Mouse (Mus musculus) midbrain, embryonic 10.5 days (tissue): ENCODE measurements around the gene Higd1c. TPM values are rescaled to one million over a fixed set of nuclear protein-coding genes. Genes with fewer than 3 reads are reported as not detected.
"Not testable (repeated sequence)": the region's sequence is repeated elsewhere in the genome, so short reads cannot be mapped to it uniquely, and the experiment has no call there.

Source experiments
- DNase-seq: peaks from one replicate; pipeline ENCODE4 v3.0.0-alpha.2; 2017; ENCODE audit warnings: low spot score
- H3K27ac ChIP-seq: fragments of 300-500 bp; sonication (generic); replicated peaks from 2 replicates; pipeline ENCODE4 v1.5.1; 2016; ENCODE audit warnings: mild to moderate bottlenecking
- H3K27me3 ChIP-seq: fragments of 300-500 bp; sonication (generic); 2 replicates; pipeline ENCODE4 v1.6.1; 2016; ENCODE audit warnings: low read depth, mild to moderate bottlenecking; ENCODE audit not compliant: poor library complexity, severe bottlenecking
- H3K36me3 ChIP-seq: fragments of 300-500 bp; sonication (generic); 2 replicates; pipeline ENCODE4 v1.6.1; 2016; ENCODE audit warnings: mild to moderate bottlenecking, moderate library complexity
- H3K4me1 ChIP-seq: fragments of 300-500 bp; sonication (generic); 2 replicates; pipeline ENCODE4 v1.6.1; 2016
- H3K4me3 ChIP-seq: fragments of 300-500 bp; sonication (generic); 2 replicates; pipeline ENCODE4 v1.5.1; 2016; ENCODE audit warnings: mild to moderate bottlenecking, moderate library complexity
- H3K9me3 ChIP-seq: fragments of 300-500 bp; sonication (generic); replicated peaks from 2 replicates; pipeline ENCODE4 v1.6.1; 2016; ENCODE audit warnings: mild to moderate bottlenecking
- WGBS: fragments of 180-500 bp; shearing (Covaris S2); methylation state at CpG from one replicate; pipeline ENCODE4 v1.1.7; 2016; 5-methylcytosine and 5-hydroxymethylcytosine counted together
- polyA plus RNA-seq: library from polyadenylated mRNA; unstranded; fragments of >200 nt; fragmentation: Nextera tagmentation; extraction: Ambion mirVana; gene quantifications from 2 replicates; pipeline ENCODE4 v1.2.1, GENCODE M21; 2016

Higd1c gene
- polyA plus RNA-seq, 1 experiment from 2014 or later, result not detected

DNA sequence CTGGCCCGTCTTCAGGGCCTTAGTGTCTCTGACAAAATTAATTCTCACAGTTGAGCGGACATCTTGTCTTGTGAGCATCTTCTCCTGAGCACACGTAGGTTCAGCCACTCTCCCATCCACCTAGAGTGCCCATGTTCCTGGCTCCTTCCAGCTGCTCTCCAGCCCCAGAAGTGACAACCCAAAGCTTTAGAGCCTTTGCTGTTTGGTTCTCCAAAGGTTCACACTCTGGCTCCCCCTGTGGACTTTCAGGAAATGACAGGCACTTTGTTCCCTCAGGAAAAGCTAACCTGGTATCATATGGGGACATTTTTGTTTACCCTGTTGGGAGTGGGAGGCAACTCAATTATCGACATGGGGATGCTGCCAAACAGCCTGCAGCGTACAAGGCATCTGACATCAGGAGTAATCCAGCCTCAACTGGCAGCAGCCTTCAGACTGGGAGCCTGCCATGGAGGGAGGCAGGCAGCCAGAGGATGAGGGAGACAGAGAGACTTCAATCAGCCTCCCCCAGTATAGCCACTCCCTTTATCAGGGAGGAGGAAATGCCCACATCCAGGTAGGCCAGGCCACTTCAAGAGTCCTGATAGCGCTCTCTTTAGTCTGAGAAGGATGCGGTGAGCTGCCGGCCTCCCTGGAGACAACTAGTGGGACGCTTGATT is 13.6 kb downstream of the Higd1c start:
- not testable (repeated sequence) for H3K36me3 ChIP-seq, H3K9me3 ChIP-seq, H3K27me3 ChIP-seq, H3K4me3 ChIP-seq, H3K27ac ChIP-seq, DNase-seq, H3K4me1 ChIP-seq
- WGBS, result 39% methylated on average over 3 of the region's 9 CpGs

DNA sequence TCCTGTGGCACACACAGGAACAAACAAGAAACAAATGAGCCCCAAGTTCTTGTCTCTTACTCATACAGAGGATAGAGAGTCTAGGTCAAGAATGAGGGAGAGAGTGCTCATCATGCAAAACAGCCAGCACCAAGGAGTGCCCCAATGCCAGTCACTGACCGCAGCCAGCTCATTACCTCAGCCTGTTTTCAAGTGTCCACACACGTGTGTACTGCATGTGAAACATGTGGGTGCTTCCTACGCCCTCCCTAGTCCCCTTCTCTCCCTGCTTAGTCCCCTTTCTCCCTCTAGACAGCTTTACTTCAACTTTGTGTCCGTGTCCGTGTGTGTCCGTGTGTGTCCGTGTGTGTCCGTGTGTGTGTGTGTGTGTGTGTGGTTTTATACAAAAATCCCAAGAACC is 15.3 kb downstream of the Higd1c start:
- Histone ChIP-seq H3K27ac (no peak overlapping the region), H3K4me3 (no peak overlapping the region), H3K4me1 (0 out of 2 replicates have a peak, but pooled peaks cover 3% of the 10 kb centered on the region), H3K36me3 (no peaks in the 10 kb centered on the region), H3K27me3 (no peaks in the 10 kb centered on the region), H3K9me3 (no peaks in the 10 kb centered on the region)
- DNase-seq, result no peak
- 89% methylated on average over 8 of the region's 8 CpGs for WGBS

DNA sequence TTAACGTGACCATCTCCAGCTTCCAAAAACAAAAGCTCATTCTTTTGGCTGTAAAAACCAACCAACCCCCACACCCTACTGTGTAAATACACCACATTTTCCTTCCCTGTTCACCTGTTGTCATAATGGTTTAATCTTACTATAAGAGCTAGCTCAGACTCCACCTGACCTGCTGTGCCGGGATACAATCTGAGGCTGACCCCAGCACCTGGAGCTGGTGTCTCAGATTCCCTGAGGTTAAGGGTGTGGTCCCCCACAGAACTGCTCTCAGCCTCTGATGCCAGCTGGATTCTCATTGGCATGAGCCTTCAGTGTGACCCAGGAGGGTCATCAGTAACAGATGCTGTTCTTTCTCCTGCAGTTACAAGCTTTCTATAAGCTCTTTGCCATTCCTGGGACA is 15.8 kb downstream of the Higd1c start:
- 73% methylated on average over 2 of the region's 2 CpGs for WGBS
- Histone ChIP-seq H3K4me1 (0 out of 2 replicates have a peak, but pooled peaks cover 3% of the 10 kb centered on the region), H3K27me3 (no peaks in the 10 kb centered on the region), H3K9me3 (no peaks in the 10 kb centered on the region), H3K4me3 (no peak overlapping the region), H3K27ac (no peak overlapping the region), H3K36me3 (no peaks in the 10 kb centered on the region)
- no peak for DNase-seq

DNA sequence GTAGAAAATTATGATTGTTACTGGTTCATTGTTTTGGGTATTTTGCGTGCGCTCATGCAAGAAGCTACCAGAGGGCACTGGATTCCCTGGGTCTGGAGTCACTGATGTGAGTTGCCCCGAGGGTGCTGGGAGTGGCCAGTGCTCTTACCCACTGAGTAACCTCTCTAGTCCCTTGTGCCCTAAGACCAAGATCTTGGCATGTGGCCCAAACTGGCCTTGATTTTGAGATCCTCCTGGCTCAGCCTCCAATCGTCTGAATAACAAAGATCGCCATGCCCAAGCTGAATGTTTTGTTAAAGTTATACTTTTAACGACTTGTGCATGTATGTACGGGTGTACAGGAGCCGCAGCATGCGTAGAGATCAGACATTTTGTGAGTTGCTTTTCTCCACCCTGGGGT is 21.4 kb downstream of the Higd1c start:
- 95% methylated on average over 9 of the region's 9 CpGs for whole genome bisulfite sequencing
- Histone ChIP-seq H3K36me3 (no peaks in the 10 kb centered on the region), H3K27me3 (no peaks in the 10 kb centered on the region), H3K27ac (no peak overlapping the region), H3K4me3 (no peak overlapping the region), H3K4me1 (peaks cover 13% of the 10 kb centered on the region), H3K9me3 (no peaks in the 10 kb centered on the region)
- DNase-seq, result no peak

DNA sequence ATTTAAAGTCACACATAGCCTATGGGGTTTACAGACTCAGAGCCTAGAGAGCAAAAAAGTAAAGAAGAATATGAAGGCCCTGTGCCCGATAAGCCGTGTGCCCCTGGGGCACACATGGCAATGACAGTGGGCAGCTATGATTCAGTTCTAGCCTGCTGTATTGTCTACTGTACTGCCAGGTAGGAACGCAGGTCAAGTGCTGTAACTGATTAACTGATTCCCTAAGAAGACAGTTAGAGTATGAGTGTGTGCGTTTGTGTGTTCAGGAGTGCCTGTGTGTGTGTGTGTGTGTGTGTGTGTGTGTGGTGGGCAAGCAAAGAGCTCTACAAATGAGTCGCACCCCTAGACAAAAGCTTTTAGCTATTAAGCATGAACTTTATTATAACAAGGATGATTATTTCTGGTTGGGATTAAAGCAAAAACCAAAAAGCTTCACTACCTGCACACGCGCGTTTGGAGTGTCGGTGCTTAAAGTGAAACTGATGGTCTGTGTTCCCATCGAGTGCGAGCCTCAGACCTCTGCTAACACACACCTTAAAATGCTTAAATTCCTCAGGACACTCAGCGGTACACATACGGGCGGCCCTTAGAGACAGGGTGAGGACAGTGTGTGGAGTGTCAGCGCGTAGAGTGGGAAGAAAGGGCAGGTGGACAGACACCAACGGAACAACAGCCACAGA is 23.3 kb downstream of the Higd1c start:
- no peak for DNase-seq
- Histone ChIP-seq H3K9me3 (no peaks in the 10 kb centered on the region), H3K36me3 (peaks cover 3% of the 10 kb centered on the region), H3K27ac (no peak overlapping the region), H3K27me3 (no peaks in the 10 kb centered on the region), H3K4me3 (no peak overlapping the region), H3K4me1 (peaks cover 13% of the 10 kb centered on the region)
- WGBS, result 95% methylated on average over 17 of the region's 17 CpGs

DNA sequence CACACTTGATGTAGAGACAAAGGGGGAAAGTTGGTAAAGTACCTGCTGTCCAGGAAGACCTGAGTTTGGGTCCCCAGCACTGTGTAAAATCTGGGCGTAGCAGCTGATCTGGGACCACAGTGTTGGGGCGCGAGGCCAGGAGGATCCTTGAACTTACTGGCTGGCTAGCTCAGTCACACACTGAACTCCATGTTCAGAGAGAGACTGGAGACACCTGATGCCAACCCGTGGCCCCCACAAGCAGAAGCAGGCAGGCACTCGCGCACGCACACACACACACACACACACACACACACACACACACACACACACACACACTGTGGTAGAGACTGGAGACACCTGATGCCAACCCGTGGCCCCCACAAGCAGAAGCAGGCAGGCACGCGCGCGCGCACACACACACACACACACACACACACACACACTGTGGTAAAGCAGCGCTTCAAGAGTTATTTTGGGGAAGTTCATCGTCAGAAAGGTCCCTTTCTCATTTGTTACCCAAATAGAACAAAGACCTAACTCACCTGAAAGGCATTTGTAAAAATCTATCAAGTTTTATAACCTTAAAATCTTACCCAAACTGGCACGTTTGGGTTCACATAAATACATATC is 24.0 kb downstream of the Higd1c start:
- H3K4me1 ChIP-seq, result peaks cover 13% of the 10 kb centered on the region
- no peak overlapping the region for H3K4me3 ChIP-seq
- no peaks in the 10 kb centered on the region for H3K27me3 ChIP-seq
- no peaks in the 10 kb centered on the region for H3K9me3 ChIP-seq
- 92% methylated on average over 16 of the region's 16 CpGs for WGBS
- DNase-seq, result no peak
- no peak overlapping the region for H3K27ac ChIP-seq
- peaks cover 8% of the 10 kb centered on the region for H3K36me3 ChIP-seq

DNA sequence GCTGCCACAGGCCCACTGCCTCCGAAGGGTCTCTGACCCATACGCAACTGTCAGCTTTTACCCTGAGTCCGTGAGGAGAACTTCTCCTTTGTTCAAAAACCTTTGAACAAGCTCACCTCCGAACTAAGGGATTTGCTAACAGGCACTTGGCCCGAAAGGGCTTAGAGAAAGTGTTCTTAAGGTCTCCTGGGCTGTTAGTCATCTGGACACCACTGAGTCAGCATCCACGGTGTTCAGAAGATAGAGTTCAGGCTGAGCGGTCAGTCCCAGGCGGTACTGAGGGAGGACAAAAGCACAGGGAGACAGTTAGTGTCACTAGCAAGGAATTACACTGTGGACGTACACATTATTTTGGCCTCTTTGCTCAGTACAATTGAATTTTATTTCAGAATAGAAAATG is 24.5 kb downstream of the Higd1c start:
- peaks cover 14% of the 10 kb centered on the region for H3K36me3 ChIP-seq
- 70% methylated on average over 9 of the region's 9 CpGs for WGBS
- H3K4me3 ChIP-seq, result no peak overlapping the region
- no peaks in the 10 kb centered on the region for H3K9me3 ChIP-seq
- H3K4me1 ChIP-seq, result peaks cover 12% of the 10 kb centered on the region
- H3K27me3 ChIP-seq, result no peaks in the 10 kb centered on the region
- no peak for DNase-seq
- H3K27ac ChIP-seq, result no peak overlapping the region

DNA sequence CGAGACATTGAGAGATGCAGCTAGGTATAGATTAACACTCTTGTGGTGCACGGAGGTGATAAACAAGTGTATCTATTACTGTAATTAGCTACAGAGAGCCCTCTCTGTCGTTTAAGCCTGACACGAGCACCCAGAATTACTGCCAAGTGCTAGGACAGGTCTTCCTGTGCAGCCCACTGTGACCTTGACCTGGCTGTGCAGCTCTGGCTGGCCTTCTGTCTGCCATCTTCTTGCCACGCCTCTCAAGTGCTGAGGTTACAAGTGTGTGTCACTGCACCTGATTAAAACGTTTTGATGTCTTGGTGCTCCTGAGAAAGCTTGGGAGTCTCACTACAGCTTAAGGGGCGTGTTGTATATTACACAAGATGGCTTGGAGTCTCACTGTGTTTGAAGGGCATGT is 26.7 kb downstream of the Higd1c start:
- no peaks in the 10 kb centered on the region for H3K27me3 ChIP-seq
- peaks cover 36% of the 10 kb centered on the region for H3K36me3 ChIP-seq
- no peak overlapping the region for H3K27ac ChIP-seq
- 84% methylated on average over 7 of the region's 7 CpGs for WGBS
- no peak overlapping the region for H3K4me3 ChIP-seq
- H3K4me1 ChIP-seq, result peaks cover 11% of the 10 kb centered on the region
- no peak for DNase-seq
- H3K9me3 ChIP-seq, result no peaks in the 10 kb centered on the region

DNA sequence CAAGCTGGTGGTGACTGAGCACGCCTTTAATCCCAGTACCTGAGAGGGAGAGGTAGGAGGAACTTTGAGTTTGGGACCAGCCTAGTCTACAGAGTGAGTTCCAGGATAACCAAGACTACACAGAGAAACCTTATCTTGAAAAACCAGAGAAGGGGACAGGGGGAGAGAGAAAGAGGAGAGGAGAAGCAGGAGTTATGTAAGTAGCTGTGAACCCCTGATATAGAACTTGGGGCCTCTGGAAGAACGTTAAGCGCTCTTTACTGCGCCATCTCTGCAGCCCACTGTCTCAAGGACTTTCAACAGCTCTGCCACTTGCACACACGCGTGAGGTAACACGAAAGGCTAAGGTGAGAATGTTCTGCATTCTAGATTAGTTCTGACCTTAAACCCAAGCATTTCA is 27.3 kb downstream of the Higd1c start:
- 96% methylated on average over 7 of the region's 7 CpGs for WGBS
- H3K36me3 ChIP-seq, result peaks cover 41% of the 10 kb centered on the region
- H3K4me3 ChIP-seq, result no peak overlapping the region
- no peaks in the 10 kb centered on the region for H3K9me3 ChIP-seq
- no peak for DNase-seq
- H3K4me1 ChIP-seq, result peaks cover 11% of the 10 kb centered on the region
- H3K27ac ChIP-seq, result no peak overlapping the region
- no peaks in the 10 kb centered on the region for H3K27me3 ChIP-seq

DNA sequence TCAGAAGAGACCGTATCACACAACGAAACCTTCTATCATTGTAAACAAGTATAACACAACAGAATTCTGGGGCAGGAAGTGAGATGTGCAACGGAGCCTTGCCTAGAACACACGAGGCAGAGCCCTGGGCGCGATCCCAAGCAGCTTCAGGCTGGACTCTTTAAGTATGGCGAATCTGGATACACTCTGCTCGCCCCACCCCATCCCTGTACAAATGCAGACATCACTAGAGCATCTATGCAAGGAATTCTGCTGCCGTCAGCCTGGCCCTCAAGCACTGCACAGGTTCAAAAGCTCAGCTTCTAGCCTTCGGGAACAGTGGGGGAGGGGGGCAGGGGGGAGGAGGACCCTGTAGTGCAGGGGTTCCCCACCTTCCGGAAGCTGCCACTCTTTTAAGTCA is 28.7 kb downstream of the Higd1c start:
- Histone ChIP-seq H3K36me3 (peaks cover 55% of the 10 kb centered on the region), H3K4me1 (peaks cover 11% of the 10 kb centered on the region), H3K9me3 (no peaks in the 10 kb centered on the region), H3K4me3 (no peak overlapping the region), H3K27ac (no peak overlapping the region), H3K27me3 (no peaks in the 10 kb centered on the region)
- 89% methylated on average over 11 of the region's 11 CpGs for WGBS
- no peak for DNase-seq

DNA sequence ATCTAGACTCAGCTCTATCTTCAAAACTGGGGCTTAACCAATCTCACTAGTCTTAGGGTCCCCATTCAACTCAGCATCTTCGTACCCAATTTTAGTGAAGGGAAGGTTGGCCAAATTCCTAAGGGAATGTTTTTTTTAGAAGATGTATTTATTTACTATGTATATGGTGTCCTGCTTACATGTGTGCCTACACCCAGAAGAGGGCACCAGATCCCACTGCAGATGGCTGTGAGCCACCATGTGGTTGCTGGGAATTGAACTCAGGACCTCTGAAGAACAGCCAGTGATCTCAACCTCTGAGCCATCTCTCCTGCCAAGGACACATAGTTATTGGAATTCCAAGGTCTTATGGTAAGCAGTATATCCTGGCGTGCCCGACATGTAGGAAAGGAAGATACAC is 31.2 kb downstream of the Higd1c start:
- H3K4me3 ChIP-seq, result no peak overlapping the region
- 96% methylated on average over 3 of the region's 3 CpGs for WGBS
- H3K36me3 ChIP-seq, result peaks cover 81% of the 10 kb centered on the region

DNA sequence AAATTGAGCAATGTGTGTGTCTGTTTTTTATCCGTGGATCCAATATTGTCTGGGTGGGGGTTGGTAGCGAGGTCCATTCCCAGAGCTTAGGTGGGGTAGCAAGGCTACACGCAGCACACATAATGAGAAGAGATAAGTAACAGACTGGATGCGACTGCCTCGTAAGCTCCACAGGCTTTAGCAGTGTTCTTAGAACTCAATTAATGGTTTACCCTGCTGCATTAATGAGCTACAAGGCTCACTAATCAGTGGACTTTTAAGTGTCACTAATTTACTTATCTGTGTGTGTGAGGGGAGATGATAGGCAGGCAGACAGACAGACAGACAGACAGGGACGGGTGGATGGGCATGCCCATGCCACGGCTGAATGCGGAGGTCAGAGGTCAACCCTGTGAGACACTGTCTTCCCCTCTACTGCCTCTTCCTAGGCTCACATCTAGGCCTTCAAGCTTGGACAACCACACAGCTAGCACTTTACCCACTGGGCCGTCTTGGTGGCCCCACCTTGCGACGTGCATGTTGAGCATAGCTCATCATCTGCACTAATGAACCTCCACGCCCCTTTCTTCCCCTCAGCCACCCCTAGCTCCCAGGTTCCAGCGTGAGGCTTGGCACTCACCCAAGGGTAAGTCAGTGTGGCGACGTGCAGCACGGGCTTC is 36.4 kb downstream of the Higd1c start:
- 89% methylated on average over 16 of the region's 16 CpGs for WGBS
- no peak for DNase-seq

More for the DNA sequence above, 31.2 kb downstream of the Higd1c start:
- DNase-seq, result no peak
- no peaks in the 10 kb centered on the region for H3K27me3 ChIP-seq
- no peaks in the 10 kb centered on the region for H3K4me1 ChIP-seq
- H3K27ac ChIP-seq, result no peak overlapping the region
- H3K9me3 ChIP-seq, result no peaks in the 10 kb centered on the region

DNA sequence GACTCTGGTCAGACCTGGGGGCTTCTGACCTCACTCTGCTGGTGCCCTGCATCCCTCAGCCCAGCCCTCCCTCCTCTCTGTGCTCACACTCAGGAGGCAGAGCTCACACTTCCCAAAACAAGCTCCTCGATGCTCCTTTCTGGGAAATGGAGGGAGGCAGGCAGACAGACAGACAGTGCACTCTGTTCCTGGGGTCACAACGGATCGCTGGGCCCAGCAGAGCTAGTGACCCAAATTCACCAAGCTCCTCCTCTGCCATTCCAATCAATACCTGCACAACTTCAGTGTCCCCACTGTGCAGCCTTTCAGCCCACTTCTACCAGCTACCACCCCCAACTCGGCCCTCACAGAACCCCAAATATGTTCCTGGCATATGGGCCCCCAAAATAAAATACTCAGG is 37.5 kb downstream of the Higd1c start:
- H3K9me3 ChIP-seq, result no peaks in the 10 kb centered on the region
- no peaks in the 10 kb centered on the region for H3K4me1 ChIP-seq
- DNase-seq, result no peak
- H3K27ac ChIP-seq, result no peak overlapping the region
- H3K36me3 ChIP-seq, result peaks cover 100% of the 10 kb centered on the region
- H3K27me3 ChIP-seq, result no peaks in the 10 kb centered on the region
- WGBS, result 95% methylated on average over 4 of the region's 4 CpGs
- H3K4me3 ChIP-seq, result no peak overlapping the region

More for the DNA sequence above, 36.4 kb downstream of the Higd1c start:
- H3K36me3 ChIP-seq, result peaks cover 100% of the 10 kb centered on the region
- H3K4me1 ChIP-seq, result no peaks in the 10 kb centered on the region
- H3K27ac ChIP-seq, result no peak overlapping the region
- H3K4me3 ChIP-seq, result no peak overlapping the region
- no peaks in the 10 kb centered on the region for H3K9me3 ChIP-seq
- no peaks in the 10 kb centered on the region for H3K27me3 ChIP-seq
